Mouse (Mus musculus) neural tube, embryonic 11.5 days (tissue): ENCODE measurements around the gene Rpl15. TPM values are rescaled to one million over a fixed set of nuclear protein-coding genes. Genes with fewer than 3 reads are reported as not detected.
"Not testable (repeated sequence)": the region's sequence is repeated elsewhere in the genome, so short reads cannot be mapped to it uniquely, and the experiment has no call there.

Experiments
- ATAC-seq: fragments of 200-750 bp; cut with Nextera tagmentation; 2 replicates; pipeline ENCODE4 v1.8.0; 2017; ENCODE audit warnings: moderate number of reproducible peaks, mild to moderate bottlenecking, moderate TSS enrichment, moderate library complexity; ENCODE audit not compliant: insufficient read depth, low FRiP score, low TSS enrichment
- DNase-seq: peaks from one replicate; pipeline ENCODE4 v3.0.0-alpha.2; 2015; ENCODE audit warnings: low spot score
- H3K27ac ChIP-seq: fragments of 300-500 bp; sonication (generic); 2 replicates; pipeline ENCODE4 v1.5.1; 2014; ENCODE audit warnings: low read depth, mild to moderate bottlenecking, low read length
- H3K27me3 ChIP-seq: fragments of 300-500 bp; sonication (generic); 2 replicates; pipeline ENCODE4 v1.6.1; 2014; ENCODE audit warnings: mild to moderate bottlenecking, low read length, mixed read lengths; ENCODE audit not compliant: control insufficient read depth, insufficient read depth
- H3K36me3 ChIP-seq: fragments of 300-500 bp; sonication (generic); 2 replicates; pipeline ENCODE4 v1.6.1; 2014; ENCODE audit warnings: mild to moderate bottlenecking, low read length, moderate library complexity, mixed read lengths; ENCODE audit not compliant: control insufficient read depth, insufficient read depth
- H3K4me1 ChIP-seq: fragments of 300-500 bp; sonication (generic); 2 replicates; pipeline ENCODE4 v1.6.1; 2014; ENCODE audit warnings: low read length, mixed read lengths; ENCODE audit not compliant: control insufficient read depth, insufficient read depth
- H3K4me2 ChIP-seq: fragments of 300-500 bp; sonication (generic); 2 replicates; pipeline ENCODE4 v1.6.1; 2014; ENCODE audit warnings: low read depth, mild to moderate bottlenecking, moderate library complexity
- H3K4me3 ChIP-seq: fragments of 300-500 bp; sonication (generic); 2 replicates; pipeline ENCODE4 v1.5.1; 2014; ENCODE audit warnings: low read depth, low read length
- H3K9ac ChIP-seq: fragments of 300-500 bp; sonication (generic); 2 replicates; pipeline ENCODE4 v1.6.1; 2014; ENCODE audit warnings: mild to moderate bottlenecking, low read length
- H3K9me3 ChIP-seq: fragments of 300-500 bp; sonication (generic); 2 replicates; pipeline ENCODE4 v1.6.1; 2016; ENCODE audit warnings: low read length; ENCODE audit not compliant: control insufficient read depth
- WGBS: fragments of 180-500 bp; shearing (Covaris S2); extraction: QIAGEN DNeasy Blood & Tissue Kit; methylation state at CpG from one replicate; pipeline ENCODE4 v1.1.7; 2014; 5-methylcytosine and 5-hydroxymethylcytosine counted together
- polyA plus RNA-seq: library from polyadenylated mRNA; unstranded; fragments of >200 nt; fragmentation: Nextera tagmentation; extraction: Ambion mirVana; gene quantifications from 2 replicates; pipeline ENCODE4 v1.2.1, GENCODE M21; 2014

The Rpl15 gene
- polyA plus RNA-seq, 1 experiment from 2014 or later: 397 TPM

DNA sequence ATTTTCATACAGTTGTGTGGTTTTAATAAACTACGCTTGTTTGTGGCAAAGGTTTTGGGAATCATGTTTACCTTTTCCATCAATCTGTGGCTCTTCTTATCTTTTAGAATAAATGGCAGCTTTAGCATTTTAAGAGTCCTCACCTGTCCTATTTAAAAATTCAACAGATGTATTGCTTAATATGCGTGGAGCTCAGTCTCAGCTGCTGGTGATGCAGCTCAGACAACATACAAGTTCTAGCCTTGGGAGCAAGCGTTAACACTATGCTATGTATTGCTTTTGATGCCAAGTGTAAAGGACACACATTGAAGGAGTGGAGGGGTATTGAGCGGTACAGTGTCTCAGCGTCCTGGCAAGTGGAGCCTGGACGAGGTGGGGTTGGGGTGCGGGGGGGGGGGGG, 475 bp upstream of the Rpl15 start:
- ATAC-seq (no peak), DNase-seq (no peak)
- Histone ChIP-seq H3K27me3 (no peaks in the 10 kb centered on the region), H3K36me3 (peaks cover 6% of the 10 kb centered on the region), H3K27ac (no peak overlapping the region), H3K4me2 (peak overlapping the region; percentile 57), H3K9me3 (no peaks in the 10 kb centered on the region), H3K9ac (no peak overlapping the region), H3K4me1 (no peaks in the 10 kb centered on the region), H3K4me3 (peak overlapping the region; percentile 56)
- 19% methylated on average over 6 of the region's 7 CpGs for WGBS

DNA sequence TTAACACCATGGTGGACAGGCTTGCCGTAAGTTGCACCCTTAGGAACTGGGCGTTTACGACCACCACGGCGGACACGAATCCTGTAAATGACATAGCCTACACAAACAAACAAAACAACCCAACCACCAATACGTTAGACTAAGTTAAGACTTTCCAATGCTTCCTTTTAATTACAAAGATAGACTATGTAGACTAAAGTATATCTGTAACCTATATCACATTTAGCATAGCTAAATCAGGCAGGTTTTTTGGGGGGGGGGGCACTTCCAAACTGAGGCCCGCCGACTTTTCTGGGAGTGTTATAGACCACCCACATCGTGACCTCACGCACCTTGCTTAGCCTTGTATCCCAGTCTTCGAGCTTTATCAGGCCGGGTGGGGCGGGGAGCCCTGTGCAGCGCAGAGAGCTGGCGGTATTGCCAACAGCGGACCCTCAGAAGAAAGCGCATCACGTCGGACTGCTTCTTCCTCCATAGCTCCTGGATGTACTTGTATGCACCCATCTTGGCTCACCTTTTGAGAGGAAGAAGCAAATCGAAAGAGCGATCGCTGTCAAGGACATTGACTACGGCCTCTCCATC, 1.2 kb downstream of the Rpl15 start:
- H3K27ac ChIP-seq: peak overlapping the region; percentile 28; the same call in 1 of the 2 replicates
- not testable (repeated sequence) for DNase-seq, H3K4me1 ChIP-seq, H3K36me3 ChIP-seq, H3K27me3 ChIP-seq, H3K9me3 ChIP-seq
- peak; percentile 1; the same call in 1 of the 2 replicates for ATAC-seq
- peak overlapping the region; percentile 56 for H3K4me3 ChIP-seq
- peak overlapping the region; percentile 70 for H3K4me2 ChIP-seq
- 1% methylated on average over 19 of the region's 24 CpGs for WGBS
- peak overlapping the region; percentile 83 for H3K9ac ChIP-seq

DNA sequence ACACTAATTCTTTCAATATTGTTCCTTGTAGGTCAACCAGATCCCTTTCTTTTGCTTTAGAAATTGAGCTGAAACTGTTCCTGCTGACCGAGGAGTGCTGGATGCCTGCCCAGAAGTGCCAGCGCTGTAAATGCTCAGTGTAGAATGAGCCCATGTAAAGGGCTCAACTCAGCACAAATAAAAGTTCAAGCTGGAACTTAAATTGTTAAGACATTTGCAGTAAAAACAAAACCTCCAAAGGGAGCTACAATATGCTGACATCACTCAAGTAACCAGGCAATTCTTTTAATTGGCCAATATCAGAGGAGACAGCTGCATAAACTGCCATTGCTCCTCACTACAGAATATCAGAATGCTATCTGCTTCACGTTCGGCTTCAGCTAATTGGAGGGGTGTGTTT, 7.8 kb downstream of the Rpl15 start:
- Histone ChIP-seq H3K27me3 (no peaks in the 10 kb centered on the region), H3K4me1 (no peaks in the 10 kb centered on the region), H3K4me3 (no peak overlapping the region), H3K4me2 (no peak overlapping the region), H3K9ac (no peak overlapping the region), H3K27ac (no peak overlapping the region), H3K9me3 (no peaks in the 10 kb centered on the region), H3K36me3 (peaks cover 7% of the 10 kb centered on the region)
- DNase-seq (no peak), ATAC-seq (no peak)
- 80% methylated on average over 4 of the region's 4 CpGs for WGBS

DNA sequence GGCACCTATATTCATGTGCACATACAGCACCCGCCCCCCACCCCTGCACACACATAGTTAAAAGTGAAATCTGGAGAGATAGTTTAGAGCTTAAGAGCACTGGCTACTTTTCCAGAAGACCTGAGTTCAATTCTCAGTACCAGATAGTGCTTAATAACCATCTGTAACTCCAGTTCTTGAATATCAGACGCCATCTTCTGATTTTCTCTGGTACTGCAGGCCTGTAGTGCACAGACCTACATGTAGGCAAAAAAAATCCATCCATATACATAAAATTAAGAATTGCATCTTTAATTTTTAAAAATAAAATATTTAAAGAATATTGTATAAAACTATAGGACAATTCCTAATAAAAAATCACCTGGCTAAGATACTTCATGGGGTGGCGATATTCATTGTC, 10.0 kb downstream of the Rpl15 start:
- Histone ChIP-seq H3K9ac (no peak overlapping the region), H3K4me3 (no peak overlapping the region), H3K27ac (no peak overlapping the region), H3K36me3 (no peaks in the 10 kb centered on the region), H3K9me3 (no peaks in the 10 kb centered on the region), H3K27me3 (no peaks in the 10 kb centered on the region), H3K4me1 (no peaks in the 10 kb centered on the region), H3K4me2 (no peak overlapping the region)
- whole genome bisulfite sequencing: 86% methylated on average over 3 of the region's 3 CpGs
- no peak for ATAC-seq
- no peak for DNase-seq

DNA sequence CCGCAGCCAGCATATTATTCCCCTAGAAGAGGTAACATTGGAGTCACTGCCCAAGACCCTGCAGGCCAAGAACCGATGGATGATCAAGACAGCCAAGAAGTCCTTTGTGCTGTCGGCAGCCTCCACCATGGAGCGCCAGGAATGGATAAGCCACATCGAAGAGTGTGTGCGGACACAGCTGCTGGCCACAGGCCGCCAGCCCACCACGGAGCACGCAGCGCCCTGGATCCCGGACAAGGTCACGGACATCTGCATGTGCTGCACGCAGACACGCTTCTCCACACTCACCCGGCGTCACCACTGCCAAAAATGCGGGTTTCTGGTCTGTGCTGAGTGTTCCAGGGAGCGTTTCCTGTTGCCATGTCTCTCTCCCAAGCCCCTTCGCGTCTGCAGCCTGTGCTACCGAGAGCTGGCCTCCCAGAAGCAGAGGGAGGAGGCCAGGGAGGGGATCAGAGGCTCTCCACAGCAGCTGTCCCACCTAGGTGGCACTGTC, 28.5 kb downstream of the Rpl15 start:
- Histone ChIP-seq H3K9me3 (no peaks in the 10 kb centered on the region), H3K4me1 (no peaks in the 10 kb centered on the region), H3K27ac (no peak overlapping the region), H3K9ac (no peak overlapping the region), H3K36me3 (no peaks in the 10 kb centered on the region), H3K27me3 (no peaks in the 10 kb centered on the region), H3K4me2 (no peak overlapping the region), H3K4me3 (no peak overlapping the region)
- DNase-seq (no peak), ATAC-seq (no peak)
- 91% methylated on average over 21 of the region's 21 CpGs for WGBS

DNA sequence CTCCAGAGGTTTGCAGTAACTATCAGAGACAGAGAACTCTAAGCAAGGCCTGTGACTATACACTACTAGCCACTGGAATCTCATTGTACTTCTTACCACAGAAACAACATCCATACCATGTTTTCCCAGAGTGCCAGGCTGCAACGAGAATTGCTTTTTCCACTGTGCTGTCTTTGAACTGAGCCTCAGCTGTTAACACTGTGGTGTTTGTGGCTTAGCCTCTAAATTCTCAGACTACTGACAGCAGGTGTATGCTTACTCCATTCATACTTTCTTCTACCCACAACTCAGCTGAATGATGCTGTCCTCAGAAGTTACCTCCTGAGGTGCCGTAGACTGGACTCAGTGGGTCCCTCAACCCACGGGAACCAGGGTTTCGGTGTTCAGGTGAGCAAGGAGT, 29.4 kb downstream of the Rpl15 start:
- DNase-seq (no peak), ATAC-seq (no peak)
- WGBS: 89% methylated on average over 4 of the region's 4 CpGs
- Histone ChIP-seq H3K27ac (no peak overlapping the region), H3K4me3 (no peak overlapping the region), H3K4me2 (no peak overlapping the region), H3K9me3 (no peaks in the 10 kb centered on the region), H3K4me1 (no peaks in the 10 kb centered on the region), H3K27me3 (no peaks in the 10 kb centered on the region), H3K36me3 (no peaks in the 10 kb centered on the region), H3K9ac (no peak overlapping the region)

DNA sequence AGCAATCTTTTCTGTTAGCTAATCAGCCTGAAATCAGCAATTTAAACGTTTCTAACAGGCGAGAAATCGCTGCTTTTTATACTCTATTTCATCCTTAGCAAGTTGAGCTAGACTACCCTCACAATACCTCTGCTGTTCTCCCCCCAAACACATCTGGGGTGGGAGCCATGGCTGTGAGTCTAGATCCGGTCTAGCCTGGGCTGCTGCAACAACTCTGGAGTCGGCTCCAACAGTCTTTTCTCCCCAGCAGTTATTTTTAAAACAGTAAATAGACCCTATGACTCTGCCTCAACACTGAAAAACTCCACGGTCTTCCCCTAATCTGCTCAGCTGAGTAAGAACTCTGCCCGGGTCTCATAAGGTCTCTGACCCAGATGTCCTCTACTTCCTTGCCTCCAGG, 31.1 kb downstream of the Rpl15 start:
- no peaks in the 10 kb centered on the region for H3K36me3 ChIP-seq
- H3K9ac ChIP-seq: no peak overlapping the region
- H3K27ac ChIP-seq: no peak overlapping the region
- no peak overlapping the region for H3K4me2 ChIP-seq
- H3K9me3 ChIP-seq: no peaks in the 10 kb centered on the region
- 72% methylated on average over 7 of the region's 7 CpGs for WGBS
- no peaks in the 10 kb centered on the region for H3K4me1 ChIP-seq
- no peak for DNase-seq
- H3K27me3 ChIP-seq: no peaks in the 10 kb centered on the region
- H3K4me3 ChIP-seq: no peak overlapping the region
- no peak for ATAC-seq

DNA sequence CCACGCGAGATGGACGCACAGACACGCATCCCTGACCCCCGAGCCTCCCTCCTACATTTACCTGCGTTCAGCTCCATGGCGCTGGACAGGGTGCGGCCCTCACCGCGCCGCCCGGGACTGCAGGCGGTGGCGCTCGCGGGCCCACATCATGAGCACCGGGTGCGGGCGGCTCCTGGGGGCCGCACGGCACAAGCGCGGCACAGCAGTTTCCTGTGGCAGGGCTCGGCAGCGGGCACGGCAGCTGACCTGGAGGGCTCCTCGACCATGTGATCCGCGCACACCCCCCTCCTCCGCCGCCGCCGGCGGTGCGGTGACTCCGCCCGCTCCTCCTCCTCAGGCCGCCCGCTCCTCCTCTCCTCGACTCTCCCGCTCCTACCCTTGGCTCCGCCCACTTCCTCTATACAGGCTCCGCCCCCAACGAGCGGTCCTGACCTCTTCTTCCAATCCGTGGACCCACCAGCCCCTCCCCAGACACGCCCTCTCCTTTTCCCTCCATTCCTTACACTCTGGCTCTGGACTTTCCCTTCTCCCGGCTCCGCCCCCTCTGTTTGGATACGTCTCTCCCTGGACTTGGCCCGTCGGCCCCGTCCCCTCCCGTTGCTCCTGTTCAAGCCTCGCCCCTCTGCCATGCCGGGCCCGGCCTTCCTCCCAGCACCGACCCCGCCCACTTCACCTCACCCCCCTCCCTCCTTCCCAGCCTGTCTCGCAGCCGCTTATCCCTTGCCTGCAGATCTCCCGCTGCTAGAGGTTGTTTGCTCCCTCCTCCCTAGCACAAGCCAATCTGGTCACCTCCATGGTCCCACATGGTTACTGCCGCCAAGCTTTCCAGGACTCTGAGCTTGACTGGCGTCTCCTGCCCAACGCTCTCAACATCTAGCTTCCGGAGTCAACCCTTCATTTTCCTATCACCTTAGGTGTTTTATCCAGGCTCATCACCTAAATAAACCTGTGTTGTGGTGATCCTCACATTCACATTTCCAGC, 32.1 kb downstream of the Rpl15 start, which contains the start of gene Nr1d2:
Nr1d2 (minus strand) TSS at position 378 of the 982 bp plus-strand sequence.
- H3K36me3 ChIP-seq: no peaks in the 10 kb centered on the region
- H3K27ac ChIP-seq: 0 out of 2 replicates have a peak within 1 kb of the TSS, but pooled peaks have one; percentile 34
- H3K9me3 ChIP-seq: no peaks in the 10 kb centered on the region
- no peaks in the 10 kb centered on the region for H3K4me1 ChIP-seq
- H3K27me3 ChIP-seq: no peaks in the 10 kb centered on the region
- ATAC-seq: peak; percentile 92
- peak within 1 kb of the TSS; percentile 60 for H3K9ac ChIP-seq
- WGBS: under 1% methylated on average over 49 of the region's 66 CpGs
- H3K4me2 ChIP-seq: peak within 1 kb of the TSS; percentile 82
- H3K4me3 ChIP-seq: peak within 1 kb of the TSS; percentile 76
- peak; percentile 96 for DNase-seq
